Mouse (Mus musculus): ENCODE measurements around the gene Ahcy.
"Not testable (repeated sequence)": the region's sequence is repeated elsewhere in the genome, so short reads cannot be mapped to it uniquely, and the experiment has no call there.

Ahcy gene

DNA sequence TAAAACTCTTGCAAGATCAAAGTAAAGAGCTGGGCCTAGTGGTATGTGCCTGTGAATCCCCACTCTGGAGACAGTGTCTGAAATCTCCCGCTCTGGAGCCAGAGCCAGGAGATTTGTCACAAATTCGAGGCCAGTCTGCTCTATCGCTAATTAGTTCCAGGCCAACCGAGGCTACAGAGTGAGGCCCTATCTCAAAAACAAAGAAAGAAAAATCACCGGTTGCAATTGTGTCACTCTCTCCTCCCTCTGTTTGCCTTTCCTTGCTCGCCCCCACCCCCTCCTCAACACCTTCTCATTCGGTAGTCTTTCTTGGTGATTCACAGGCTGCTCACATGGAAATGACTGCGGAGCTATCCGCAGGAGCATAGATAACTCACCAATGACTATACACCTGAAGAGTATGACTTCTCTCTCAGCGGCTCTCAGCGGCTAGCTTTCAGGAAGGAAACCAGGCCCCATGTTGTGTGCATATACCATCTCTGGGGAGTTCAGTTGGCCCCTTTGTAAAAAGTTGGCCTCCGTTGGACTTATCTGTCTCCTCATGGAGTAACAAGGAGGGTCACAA is 551 bp upstream of the Ahcy start:
- DNase-seq (ENCODE audit: low spot score) = no peak

DNA sequence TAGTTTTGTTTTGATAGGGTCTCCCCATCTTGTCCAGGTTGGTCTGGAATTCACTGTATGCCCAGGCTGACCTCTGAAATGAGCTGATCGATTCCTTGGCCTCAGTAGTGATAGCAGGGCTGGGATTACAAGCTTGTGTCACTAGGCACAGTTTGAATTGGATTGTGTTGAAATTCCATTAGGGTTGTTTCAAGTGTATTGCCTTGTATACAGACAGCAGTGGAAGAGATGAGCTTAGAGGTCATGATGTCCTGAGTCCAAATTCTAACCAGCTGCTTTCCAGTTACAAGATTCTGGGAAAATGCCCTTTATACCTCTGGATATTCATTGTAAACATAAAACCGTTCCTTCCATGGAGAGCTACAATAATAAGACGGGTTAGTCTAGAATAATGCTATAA is 950 bp downstream of the Ahcy start:
- no peak for DNase-seq (ENCODE audit: low spot score)

DNA sequence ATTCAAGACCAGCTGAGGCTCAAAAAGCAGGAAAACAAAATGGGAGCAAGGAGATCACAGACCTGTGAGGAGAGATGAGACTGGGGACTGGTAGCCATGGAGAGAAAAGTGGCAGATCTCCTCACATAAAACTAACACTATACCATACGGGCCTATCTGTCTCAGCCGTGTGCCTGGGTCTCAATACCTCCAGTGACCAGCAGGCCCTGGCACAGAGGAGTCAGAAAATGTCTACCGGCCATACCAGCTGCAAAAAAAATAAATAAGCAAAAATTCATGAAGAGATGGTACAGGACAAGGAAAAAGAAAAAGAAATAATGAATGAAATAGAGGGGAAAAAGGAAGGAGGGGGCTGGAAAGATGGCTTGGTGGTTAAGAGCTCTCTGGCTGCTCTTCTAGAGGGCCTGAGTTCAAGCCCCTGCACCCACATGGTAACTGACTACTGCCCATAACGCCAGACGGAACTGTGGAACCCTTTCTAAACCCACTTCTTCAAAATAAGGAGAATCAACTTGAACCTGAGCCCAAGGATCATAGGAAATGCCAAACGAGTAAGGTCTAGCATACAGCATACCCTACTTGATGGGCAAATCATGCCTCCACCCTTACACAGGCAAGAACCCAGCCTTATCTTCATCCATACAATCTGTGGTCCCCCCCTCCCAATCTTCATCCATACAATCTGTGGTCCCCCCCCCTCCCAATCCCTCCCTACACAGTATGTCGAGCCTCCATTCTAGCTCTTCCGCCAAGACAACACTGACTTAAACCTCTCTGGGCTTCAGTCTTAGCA is 1.7 kb downstream of the Ahcy start:
- DNase-seq (ENCODE audit: low spot score) = no peak

- no peak for DNase-seq (ENCODE audit: low spot score)
Measured at GRCm38 (mm10) chr2:155071027-155071426, 3.3 kb downstream of the Ahcy start.

DNA sequence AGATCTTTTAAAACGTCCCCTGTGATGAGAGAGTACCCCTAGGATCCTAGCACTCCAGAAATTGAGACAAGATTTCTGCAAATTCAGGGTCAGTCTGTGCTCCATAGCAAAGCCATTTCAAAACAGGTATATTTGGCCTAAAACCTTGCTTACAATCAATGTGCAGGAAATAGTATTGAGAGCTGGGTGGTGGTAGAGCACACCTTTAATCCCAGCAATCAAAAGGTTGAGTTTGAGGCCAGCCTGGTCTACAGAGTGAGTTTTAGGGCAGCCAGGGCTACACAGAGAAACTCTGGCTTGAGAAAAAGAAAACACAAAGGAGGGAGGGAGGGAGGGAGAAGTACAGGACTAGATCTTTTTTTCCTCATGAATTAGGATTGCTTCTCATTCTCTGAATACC is 16.9 kb downstream of the Ahcy start:
- no peak for DNase-seq (ENCODE audit: low spot score)

DNA sequence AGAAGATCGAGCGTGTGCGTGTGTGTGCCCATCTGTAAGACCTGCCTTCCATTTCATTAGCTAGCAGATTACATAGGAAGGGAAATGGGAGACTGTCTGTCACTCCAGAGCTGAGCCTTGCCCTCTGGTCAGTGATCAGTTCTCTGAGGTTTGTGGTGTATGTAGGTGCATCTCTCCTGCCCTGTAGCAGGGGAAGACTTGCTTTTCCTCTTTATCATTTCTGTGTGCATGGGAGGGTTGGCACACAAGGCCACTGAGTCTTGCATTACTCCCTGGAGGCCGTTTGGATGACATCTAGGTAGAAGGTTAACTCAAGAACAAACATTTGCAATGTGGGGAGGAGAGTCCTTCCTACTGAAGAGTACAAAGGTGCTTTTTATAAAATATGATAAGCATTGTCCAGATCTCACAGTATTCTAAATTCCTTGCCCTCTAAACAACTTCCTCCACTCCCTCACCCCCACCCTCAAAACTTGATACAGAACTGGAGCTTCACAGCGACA is 18.2 kb downstream of the Ahcy start:
- DNase-seq (ENCODE audit: low spot score) = peak; percentile 74

DNA sequence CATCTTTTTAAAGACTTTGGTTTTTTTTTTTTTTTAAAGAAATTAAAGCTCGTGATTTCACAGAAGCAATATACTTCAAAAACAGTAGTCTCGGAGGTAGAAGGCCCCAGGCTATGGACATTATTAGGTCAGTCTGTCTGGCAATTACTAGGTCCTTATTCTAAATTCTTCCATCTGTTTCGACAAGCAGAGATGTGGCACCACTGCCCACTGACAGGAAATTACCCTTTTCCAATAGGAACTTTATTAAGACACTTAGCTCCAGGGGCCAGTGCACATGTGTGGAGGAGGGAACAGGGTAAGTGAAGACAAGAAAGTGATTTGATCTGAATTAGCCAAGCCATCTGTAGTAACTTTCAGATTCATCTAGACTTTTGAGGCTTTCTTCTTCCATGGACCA is 19.6 kb downstream of the Ahcy start:
- DNase-seq (ENCODE audit: low spot score) = no peak

DNA sequence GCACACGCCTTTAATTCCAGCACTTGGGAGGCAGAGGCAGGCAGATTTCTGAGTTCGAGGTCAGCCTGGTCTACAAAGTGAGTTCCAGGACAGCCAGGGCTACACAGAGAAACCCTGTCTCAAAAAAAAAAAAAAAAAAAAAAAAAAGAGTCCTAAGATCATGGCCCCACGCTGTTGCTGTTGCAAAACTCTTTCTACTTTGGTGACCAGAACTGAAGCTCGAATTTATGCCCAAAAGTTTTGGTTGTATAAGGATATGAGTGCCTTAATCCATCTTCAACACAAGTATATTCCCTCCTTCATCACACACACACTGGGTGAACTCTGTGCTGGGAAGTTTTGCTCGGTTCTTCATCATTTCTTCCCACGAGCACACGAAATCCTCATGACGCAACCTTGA is 20.8 kb downstream of the Ahcy start:
- not testable (repeated sequence) for DNase-seq (ENCODE audit: low spot score)

DNA sequence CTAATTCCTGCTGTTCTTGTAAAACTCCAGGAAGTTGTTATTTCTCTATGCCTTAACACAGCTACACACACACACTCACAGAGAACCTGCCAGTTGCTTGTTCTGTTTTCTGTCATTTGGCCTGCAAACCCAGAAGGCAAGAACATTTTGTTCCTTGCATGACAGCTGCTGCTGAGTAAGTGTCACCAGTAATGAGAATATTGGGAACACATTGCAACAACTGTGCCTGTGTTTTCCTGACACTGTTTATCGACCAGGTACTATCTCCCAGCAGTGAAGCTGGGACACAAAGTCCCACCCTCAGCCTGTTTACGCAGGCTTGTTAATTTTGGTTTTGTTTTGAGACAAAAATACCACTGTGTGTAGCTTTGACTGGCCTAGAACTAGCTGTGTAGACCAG is 21.6 kb downstream of the Ahcy start:
- DNase-seq (ENCODE audit: low spot score) = no peak

- DNase-seq (ENCODE audit: low spot score) = peak; percentile 42
Measured at GRCm38 (mm10) chr2:155051622-155052351, 22.5 kb downstream of the Ahcy start.

GRCm38 (mm10) chr2:155050504-155051236 is 23.6 kb downstream of the Ahcy start:
- peak; percentile 96 for DNase-seq (ENCODE audit: low spot score)

DNA sequence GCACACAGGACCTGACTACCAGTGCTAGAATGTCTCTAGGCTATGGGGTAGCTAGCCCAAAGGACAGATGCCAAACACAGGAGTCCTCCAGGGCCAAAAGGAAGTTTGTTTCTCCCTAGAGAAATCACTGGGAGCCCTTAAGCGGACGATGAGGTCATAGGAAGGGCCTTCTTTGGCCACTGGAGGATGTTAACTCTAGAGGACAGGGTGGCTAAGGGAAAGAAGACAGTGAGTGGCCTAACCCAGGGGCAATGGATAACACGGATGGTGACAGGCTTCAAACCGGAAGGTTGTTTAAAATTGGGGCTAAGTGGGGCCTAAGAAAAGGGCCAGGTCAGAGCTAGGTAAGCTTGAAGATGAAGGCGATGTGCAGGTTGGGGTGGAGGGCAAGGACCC is 24.2 kb downstream of the Ahcy start:
- DNase-seq (ENCODE audit: low spot score) = no peak

GRCm38 (mm10) chr2:155047452-155048178 is 26.7 kb downstream of the Ahcy start:
- DNase-seq (ENCODE audit: low spot score) = no peak

DNA sequence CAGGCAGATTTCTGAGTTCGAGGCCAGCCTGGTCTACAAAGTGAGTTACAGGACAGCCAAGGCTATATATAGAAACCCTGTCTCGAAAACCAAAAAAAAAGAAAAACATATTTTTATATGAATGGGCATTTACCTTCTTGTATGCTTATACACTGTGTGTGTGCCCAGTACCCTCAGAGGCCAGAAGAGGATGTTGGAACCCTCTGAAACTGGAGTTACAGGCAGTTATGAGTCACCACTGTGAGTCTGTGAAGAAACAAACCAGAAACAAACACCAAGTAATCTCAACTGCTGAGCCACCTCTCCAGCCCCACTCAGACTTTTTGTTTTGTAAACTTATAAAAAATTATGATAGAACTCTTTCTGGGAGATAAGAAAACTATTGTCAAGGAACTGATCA is 27.5 kb downstream of the Ahcy start:
- no peak for DNase-seq (ENCODE audit: low spot score)

DNA sequence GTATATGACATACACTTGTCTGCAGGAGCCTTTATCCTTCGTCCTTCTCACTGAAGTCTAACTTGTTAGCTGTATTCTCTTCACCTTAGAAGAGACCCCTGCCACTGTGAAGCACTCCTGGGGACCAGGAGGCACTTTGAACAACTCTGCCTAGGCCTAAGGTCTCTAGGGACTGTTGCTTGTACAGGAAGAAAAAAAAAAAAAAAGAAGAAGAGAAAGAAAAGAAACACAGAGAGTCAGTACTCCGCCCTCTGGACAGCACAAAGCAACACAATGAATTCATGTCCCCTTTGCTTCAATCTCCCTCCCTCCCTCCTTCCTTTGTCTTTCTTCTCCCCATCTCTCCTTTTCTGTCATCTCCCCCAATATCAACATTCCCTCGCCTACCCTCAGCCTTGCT is 29.2 kb downstream of the Ahcy start:
- DNase-seq (ENCODE audit: low spot score) = no peak

- DNase-seq (ENCODE audit: low spot score) = no peak
Measured at GRCm38 (mm10) chr2:155044542-155044941, 29.8 kb downstream of the Ahcy start.

GRCm38 (mm10) chr2:155039956-155040355 is 34.3 kb downstream of the Ahcy start:
- DNase-seq (ENCODE audit: low spot score) = no peak

DNA sequence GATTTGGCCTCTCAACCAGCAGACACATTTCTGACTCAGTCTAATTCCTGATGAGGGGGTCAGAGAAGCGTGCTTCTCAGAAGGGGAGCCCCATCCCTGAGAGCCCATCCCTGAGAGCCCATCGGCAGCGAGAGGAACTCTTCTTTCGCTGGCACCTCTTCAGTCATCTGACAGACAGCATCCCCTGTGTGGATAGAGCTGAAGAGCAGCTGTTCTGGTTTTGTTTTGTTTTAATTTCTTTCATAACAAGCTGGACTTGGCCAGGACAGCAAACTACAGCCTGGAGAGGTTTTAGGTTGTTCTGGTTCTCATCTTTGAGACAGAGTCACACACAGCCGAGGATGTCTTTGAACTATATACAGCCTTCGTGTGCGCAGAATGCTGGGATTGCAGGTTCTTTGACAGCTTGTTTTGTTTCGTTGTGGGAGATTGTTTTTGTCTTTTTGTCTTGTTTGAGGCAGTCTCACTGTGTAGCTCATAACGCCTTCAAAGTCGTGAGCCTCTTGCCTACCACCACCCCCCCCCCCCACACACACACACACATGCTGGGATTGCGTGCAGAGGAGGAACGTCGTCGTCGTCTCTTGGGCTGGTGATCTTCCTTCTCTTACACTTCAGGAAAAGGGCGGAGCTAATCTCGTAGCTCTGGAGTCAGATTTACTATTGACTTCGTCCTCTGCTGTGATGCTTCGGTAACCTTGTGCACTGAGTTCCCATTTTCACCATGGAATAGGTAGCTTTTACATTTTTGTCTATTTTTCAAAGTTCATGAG is 41.2 kb downstream of the Ahcy start:
- DNase-seq (ENCODE audit: low spot score) = no peak

GRCm38 (mm10) chr2:155030831-155031230 is 43.5 kb downstream of the Ahcy start:
- DNase-seq (ENCODE audit: low spot score) = no peak

DNA sequence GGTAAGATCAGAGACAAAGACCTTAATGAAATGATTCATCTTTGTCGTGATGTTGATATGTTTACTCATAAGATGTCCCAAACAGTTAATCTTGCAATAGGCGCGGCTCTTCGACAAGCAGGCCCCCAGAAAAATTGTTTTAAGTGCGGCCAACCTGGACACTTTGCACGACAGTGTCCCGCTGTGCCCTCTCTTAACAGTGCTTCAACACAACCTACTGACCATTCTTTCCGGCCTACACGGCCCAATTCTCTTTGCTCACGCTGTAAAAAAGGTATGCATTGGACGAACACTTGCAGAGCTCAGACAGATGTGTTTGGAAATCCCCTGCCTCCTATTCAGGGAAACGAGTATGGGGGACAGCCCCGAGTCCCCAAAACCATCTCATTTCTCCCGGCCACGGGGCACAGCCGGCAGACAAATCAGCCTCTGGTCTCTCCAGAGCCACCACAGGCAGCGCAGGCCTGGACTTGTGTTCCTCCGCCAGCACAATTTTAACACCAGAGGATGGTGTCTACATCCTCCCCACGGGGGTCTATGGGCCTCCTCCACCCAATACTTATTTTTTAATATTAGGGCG is 54.0 kb downstream of the Ahcy start:
- DNase-seq (ENCODE audit: low spot score) = not testable (repeated sequence)

GRCm38 (mm10) chr2:155019673-155020072 is 54.6 kb downstream of the Ahcy start:
- peak; percentile 86 for DNase-seq (ENCODE audit: low spot score)

Measured in yolk sac, embryonic 10.5 days (tissue).